Mouse (Mus musculus): ENCODE measurements around the gene Taf6l. TPM values are rescaled to one million over a fixed set of nuclear protein-coding genes. Genes with fewer than 3 reads are reported as not detected.

Taf6l gene
- polyA plus RNA-seq, 1 experiment from 2014 or later = 28.5 TPM

GRCm38 (mm10) chr19:8788521-8788920 lies 2.3 kb upstream of the Taf6l start:
- Histone ChIP-seq H3K9me3 (replicated peaks) (no peaks in the 10 kb centered on the region), H3K4me2 (no peak overlapping the region), H3K9ac (replicated peaks) (no peak overlapping the region), H3K27ac (replicated peaks) (no peak overlapping the region), H3K4me3 (replicated peaks) (no peak overlapping the region), H3K4me1 (peaks cover 18% of the 10 kb centered on the region), H3K27me3 (replicated peaks) (no peaks in the 10 kb centered on the region), H3K36me3 (peaks cover 21% of the 10 kb centered on the region)
- WGBS = 22% methylated on average over 3 of the region's 3 CpGs
- ATAC-seq (ENCODE audit: low FRiP score) = no peak

GRCm38 (mm10) chr19:8774951-8775421 lies 11.2 kb downstream of the Taf6l start:
- WGBS = 4% methylated on average over 20 of the region's 20 CpGs
- peak overlapping the region; percentile 100 for H3K27ac ChIP-seq (replicated peaks)
- peak overlapping the region; percentile 91 for H3K9ac ChIP-seq (replicated peaks)
- no peaks in the 10 kb centered on the region for H3K9me3 ChIP-seq (replicated peaks)
- H3K36me3 ChIP-seq = peaks cover 33% of the 10 kb centered on the region
- peak overlapping the region; percentile 74 for H3K4me3 ChIP-seq (replicated peaks)
- peak; percentile 0; the same call in 1 of the 2 replicates for ATAC-seq (ENCODE audit: low FRiP score)
- H3K27me3 ChIP-seq (replicated peaks) = no peaks in the 10 kb centered on the region
- H3K4me2 ChIP-seq = peak overlapping the region; percentile 84
- peaks cover 46% of the 10 kb centered on the region for H3K4me1 ChIP-seq

- Histone ChIP-seq H3K4me2 (peak within 1 kb of the TSS; percentile 84), H3K27me3 (replicated peaks) (no peaks in the 10 kb centered on the region), H3K4me3 (replicated peaks) (peak within 1 kb of the TSS; percentile 74), H3K4me1 (peaks cover 46% of the 10 kb centered on the region), H3K36me3 (peaks cover 33% of the 10 kb centered on the region), H3K9ac (replicated peaks) (peak within 1 kb of the TSS; percentile 91), H3K9me3 (replicated peaks) (no peaks in the 10 kb centered on the region), H3K27ac (replicated peaks) (peak within 1 kb of the TSS; percentile 100)
- under 1% methylated on average over 63 of the region's 68 CpGs for WGBS
- ATAC-seq (ENCODE audit: low FRiP score) = peak; percentile 93
Measured at GRCm38 (mm10) chr19:8774086-8774835, 12.0 kb downstream of the Taf6l start, which contains the start of gene Tmem179b. TSS of gene Tmem179b (minus strand) at chr19:8774467.

- Histone ChIP-seq H3K9ac (replicated peaks) (peak overlapping the region; percentile 91; the same call in 1 of the 2 replicates), H3K27me3 (replicated peaks) (no peaks in the 10 kb centered on the region), H3K4me3 (replicated peaks) (peak overlapping the region; percentile 74), H3K4me2 (peak overlapping the region; percentile 84), H3K36me3 (peaks cover 36% of the 10 kb centered on the region), H3K9me3 (replicated peaks) (no peaks in the 10 kb centered on the region), H3K27ac (replicated peaks) (peak overlapping the region; percentile 100), H3K4me1 (peaks cover 46% of the 10 kb centered on the region)
- 61% methylated on average over 6 of the region's 6 CpGs for WGBS
- no peak for ATAC-seq (ENCODE audit: low FRiP score)
Measured at GRCm38 (mm10) chr19:8773409-8773808, 12.8 kb downstream of the Taf6l start.

GRCm38 (mm10) chr19:8772996-8773395 lies 13.2 kb downstream of the Taf6l start:
- no peak for ATAC-seq (ENCODE audit: low FRiP score)
- Histone ChIP-seq H3K4me3 (replicated peaks) (peak overlapping the region; percentile 74), H3K27me3 (replicated peaks) (no peaks in the 10 kb centered on the region), H3K27ac (replicated peaks) (no peak overlapping the region), H3K4me2 (peak overlapping the region; percentile 84), H3K36me3 (peaks cover 36% of the 10 kb centered on the region), H3K9me3 (replicated peaks) (no peaks in the 10 kb centered on the region), H3K9ac (replicated peaks) (peak overlapping the region; percentile 91; the same call in 1 of the 2 replicates), H3K4me1 (peaks cover 46% of the 10 kb centered on the region)
- 91% methylated on average over 5 of the region's 5 CpGs for WGBS

- Histone ChIP-seq H3K27ac (replicated peaks) (peak within 1 kb of the TSS; percentile 90), H3K9me3 (replicated peaks) (no peaks in the 10 kb centered on the region), H3K4me3 (replicated peaks) (peak within 1 kb of the TSS; percentile 75), H3K4me1 (peaks cover 38% of the 10 kb centered on the region), H3K36me3 (peaks cover 57% of the 10 kb centered on the region), H3K4me2 (peak within 1 kb of the TSS; percentile 71), H3K27me3 (replicated peaks) (no peaks in the 10 kb centered on the region), H3K9ac (replicated peaks) (peak within 1 kb of the TSS; percentile 90)
- peak; percentile 43; the same call in 1 of the 2 replicates for ATAC-seq (ENCODE audit: low FRiP score)
- 20% methylated on average over 29 of the region's 29 CpGs for WGBS
Measured at GRCm38 (mm10) chr19:8770567-8771270, 15.5 kb downstream of the Taf6l start, which contains the start of gene Tmem223. TSS of gene Tmem223 (plus strand) at chr19:8770996.

GRCm38 (mm10) chr19:8765562-8765961 lies 20.7 kb downstream of the Taf6l start:
- no peaks in the 10 kb centered on the region for H3K9me3 ChIP-seq (replicated peaks)
- no peak overlapping the region for H3K27ac ChIP-seq (replicated peaks)
- no peak for ATAC-seq (ENCODE audit: low FRiP score)
- H3K36me3 ChIP-seq = peaks cover 83% of the 10 kb centered on the region
- H3K27me3 ChIP-seq (replicated peaks) = no peaks in the 10 kb centered on the region
- peaks cover 4% of the 10 kb centered on the region for H3K4me1 ChIP-seq
- H3K4me2 ChIP-seq = no peak overlapping the region
- WGBS = 97% methylated on average over 9 of the region's 9 CpGs
- H3K4me3 ChIP-seq (replicated peaks) = no peak overlapping the region
- no peak overlapping the region for H3K9ac ChIP-seq (replicated peaks)

- Histone ChIP-seq H3K9ac (replicated peaks) (no peak overlapping the region), H3K9me3 (replicated peaks) (no peaks in the 10 kb centered on the region)
- WGBS = 95% methylated on average over 4 of the region's 4 CpGs
Measured at GRCm38 (mm10) chr19:8763276-8763675, 22.9 kb downstream of the Taf6l start.

GRCm38 (mm10) chr19:8760757-8761156 lies 25.5 kb downstream of the Taf6l start:
- Histone ChIP-seq H3K9ac (replicated peaks) (no peak overlapping the region), H3K4me2 (no peak overlapping the region), H3K4me3 (replicated peaks) (no peak overlapping the region), H3K27ac (replicated peaks) (no peak overlapping the region), H3K9me3 (replicated peaks) (no peaks in the 10 kb centered on the region), H3K27me3 (replicated peaks) (no peaks in the 10 kb centered on the region), H3K4me1 (peaks cover 23% of the 10 kb centered on the region), H3K36me3 (peaks cover 38% of the 10 kb centered on the region)
- 85% methylated on average over 2 of the region's 2 CpGs for WGBS
- no peak for ATAC-seq (ENCODE audit: low FRiP score)

More at GRCm38 (mm10) chr19:8763276-8763675, 22.9 kb downstream of the Taf6l start:
- ATAC-seq (ENCODE audit: low FRiP score) = no peak
- Histone ChIP-seq H3K4me2 (no peak overlapping the region), H3K27ac (replicated peaks) (no peak overlapping the region), H3K4me1 (peaks cover 9% of the 10 kb centered on the region), H3K4me3 (replicated peaks) (no peak overlapping the region), H3K27me3 (replicated peaks) (no peaks in the 10 kb centered on the region), H3K36me3 (peaks cover 63% of the 10 kb centered on the region)

GRCm38 (mm10) chr19:8758899-8759298 lies 27.3 kb downstream of the Taf6l start:
- Histone ChIP-seq H3K36me3 (peaks cover 34% of the 10 kb centered on the region), H3K9me3 (replicated peaks) (no peaks in the 10 kb centered on the region), H3K27ac (replicated peaks) (no peak overlapping the region), H3K9ac (replicated peaks) (no peak overlapping the region), H3K4me1 (peaks cover 34% of the 10 kb centered on the region), H3K4me3 (replicated peaks) (no peak overlapping the region), H3K4me2 (peak overlapping the region; percentile 75), H3K27me3 (replicated peaks) (no peaks in the 10 kb centered on the region)
- 88% methylated on average over 2 of the region's 2 CpGs for WGBS
- no peak for ATAC-seq (ENCODE audit: low FRiP score)

- H3K27me3 ChIP-seq (replicated peaks) = no peaks in the 10 kb centered on the region
- no peaks in the 10 kb centered on the region for H3K9me3 ChIP-seq (replicated peaks)
- H3K4me2 ChIP-seq = peak overlapping the region; percentile 75
- ATAC-seq (ENCODE audit: low FRiP score) = 0 out of 2 replicates have a peak, but pooled peaks have one; percentile 7
- peak overlapping the region; percentile 99 for H3K4me3 ChIP-seq (replicated peaks)
- WGBS = 5% methylated on average over 14 of the region's 14 CpGs
- peaks cover 34% of the 10 kb centered on the region for H3K4me1 ChIP-seq
- H3K36me3 ChIP-seq = peaks cover 29% of the 10 kb centered on the region
- H3K27ac ChIP-seq (replicated peaks) = peak overlapping the region; percentile 89
- peak overlapping the region; percentile 98 for H3K9ac ChIP-seq (replicated peaks)
Measured at GRCm38 (mm10) chr19:8757471-8757998, 28.7 kb downstream of the Taf6l start.
